Mouse (Mus musculus) bone marrow, adult 2 months (tissue): ENCODE results near the gene Fbxl4.

Experiments used
- CTCF ChIP-seq: fragments of 200-500 bp; IDR thresholded peaks from 2 replicates; pipeline ENCODE4 v1.5.1; 2011; ENCODE audit warnings: low read length, control low read depth; ENCODE audit not compliant: control insufficient read depth, insufficient read depth
- POLR2A ChIP-seq: fragments of 200-500 bp; IDR thresholded peaks from 2 replicates; pipeline ENCODE4 v1.6.1; 2011; ENCODE audit warnings: low read depth, mild to moderate bottlenecking, control low read depth, low read length, borderline replicate concordance; ENCODE audit not compliant: control insufficient read depth

GRCm38 (mm10) chr4:22357266-22357930, at the start of gene Fbxl4:
- TF ChIP-seq POLR2A (peak; percentile 64; the same call in 1 of the 2 replicates), CTCF (no peak)
